Mouse (Mus musculus): ENCODE data around the gene Vmn1r191. TPM values are rescaled to one million over a fixed set of nuclear protein-coding genes. Genes with fewer than 3 reads are reported as not detected.

Gene Vmn1r191
- not detected in 2 replicates for polyA plus RNA-seq (2012; rRNA removed)

GRCm38 (mm10) chr13:22183869-22184268 lies at the start of gene Vmn1r191:
Gene Vmn1r191 (minus strand): TSS chr13:22183969.

GRCm38 (mm10) chr13:22223060-22223459 lies 39.3 kb upstream of the Vmn1r191 start, which contains the start of gene Vmn1r193:
Gene Vmn1r193 (minus strand): TSS chr13:22223160.

GRCm38 (mm10) chr13:22191041-22191440 lies 7.3 kb upstream of the Vmn1r191 start, which contains the start of gene Vmn1r192:
Gene Vmn1r192 (minus strand): TSS chr13:22191141.

Other genes starting within 250 kb of the Vmn1r191 start
- gene Zfp184, start 238.9 kb downstream of the Vmn1r191 start, polyA plus RNA-seq (2012; rRNA removed), result 13.1 and 19.9 TPM in 2 replicates
- 0.04 TPM in 1 of 2 replicates, not detected in the other for gene Pom121l2, start 202.8 kb downstream of the Vmn1r191 start, polyA plus RNA-seq (2012; rRNA removed)
- 0.24 and 0.47 TPM in 2 replicates for gene Prss16, start 174.2 kb downstream of the Vmn1r191 start, polyA plus RNA-seq (2012; rRNA removed)
- gene Hist1h2ah, start 148.4 kb downstream of the Vmn1r191 start, polyA plus RNA-seq (2012; rRNA removed), result 11.5 and 15.7 TPM in 2 replicates
- 21.2 and 30.1 TPM in 2 replicates for gene Hist1h2bk, start 148.1 kb downstream of the Vmn1r191 start, polyA plus RNA-seq (2012; rRNA removed)
- gene Hist1h4i, start 142.6 kb downstream of the Vmn1r191 start, polyA plus RNA-seq (2012; rRNA removed), result 60.0 and 87.2 TPM in 2 replicates
- gene Hist1h2ag, start 141.0 kb downstream of the Vmn1r191 start, polyA plus RNA-seq (2012; rRNA removed), result 45.5 and 69.8 TPM in 2 replicates
- gene Hist1h2bj, start 140.8 kb downstream of the Vmn1r191 start, polyA plus RNA-seq (2012; rRNA removed), result 14.7 and 26.0 TPM in 2 replicates
- gene Vmn1r188, start 99.5 kb downstream of the Vmn1r191 start, polyA plus RNA-seq (2012; rRNA removed), result not detected in 2 replicates
- gene Vmn1r189, start 78.1 kb downstream of the Vmn1r191 start, polyA plus RNA-seq (2012; rRNA removed), result not detected in 2 replicates
- not detected in 2 replicates for gene Vmn1r192, start 7.2 kb upstream of the Vmn1r191 start, polyA plus RNA-seq (2012; rRNA removed)
- gene Vmn1r193, start 39.2 kb upstream of the Vmn1r191 start, polyA plus RNA-seq (2012; rRNA removed), result not detected in 2 replicates
- gene Vmn1r194, start 60.2 kb upstream of the Vmn1r191 start, polyA plus RNA-seq (2012; rRNA removed), result not detected in 2 replicates
- gene Vmn1r195, start 86.6 kb upstream of the Vmn1r191 start, polyA plus RNA-seq (2012; rRNA removed), result not detected in 2 replicates
- gene Vmn1r196, start 106.0 kb upstream of the Vmn1r191 start, polyA plus RNA-seq (2012; rRNA removed), result not detected in 2 replicates
- not detected in 2 replicates for gene Vmn1r197, start 140.6 kb upstream of the Vmn1r191 start, polyA plus RNA-seq (2012; rRNA removed)
- gene Vmn1r198, start 166.4 kb upstream of the Vmn1r191 start, polyA plus RNA-seq (2012; rRNA removed), result not detected in 2 replicates
- gene Vmn1r199, start 195.8 kb upstream of the Vmn1r191 start, polyA plus RNA-seq (2012; rRNA removed), result not detected in 2 replicates
- gene Vmn1r200, start 206.4 kb upstream of the Vmn1r191 start, polyA plus RNA-seq (2012; rRNA removed), result not detected in 2 replicates